Mouse (Mus musculus): ENCODE measurements around the gene Otud7b. TPM values are rescaled to one million over a fixed set of nuclear protein-coding genes. Genes with fewer than 3 reads are reported as not detected.

The Otud7b gene
- not detected in 2 replicates for polyA plus RNA-seq (2012; ENCODE audit: insufficient read depth, insufficient read length, low replicate concordance, missing spikeins)

DNA sequence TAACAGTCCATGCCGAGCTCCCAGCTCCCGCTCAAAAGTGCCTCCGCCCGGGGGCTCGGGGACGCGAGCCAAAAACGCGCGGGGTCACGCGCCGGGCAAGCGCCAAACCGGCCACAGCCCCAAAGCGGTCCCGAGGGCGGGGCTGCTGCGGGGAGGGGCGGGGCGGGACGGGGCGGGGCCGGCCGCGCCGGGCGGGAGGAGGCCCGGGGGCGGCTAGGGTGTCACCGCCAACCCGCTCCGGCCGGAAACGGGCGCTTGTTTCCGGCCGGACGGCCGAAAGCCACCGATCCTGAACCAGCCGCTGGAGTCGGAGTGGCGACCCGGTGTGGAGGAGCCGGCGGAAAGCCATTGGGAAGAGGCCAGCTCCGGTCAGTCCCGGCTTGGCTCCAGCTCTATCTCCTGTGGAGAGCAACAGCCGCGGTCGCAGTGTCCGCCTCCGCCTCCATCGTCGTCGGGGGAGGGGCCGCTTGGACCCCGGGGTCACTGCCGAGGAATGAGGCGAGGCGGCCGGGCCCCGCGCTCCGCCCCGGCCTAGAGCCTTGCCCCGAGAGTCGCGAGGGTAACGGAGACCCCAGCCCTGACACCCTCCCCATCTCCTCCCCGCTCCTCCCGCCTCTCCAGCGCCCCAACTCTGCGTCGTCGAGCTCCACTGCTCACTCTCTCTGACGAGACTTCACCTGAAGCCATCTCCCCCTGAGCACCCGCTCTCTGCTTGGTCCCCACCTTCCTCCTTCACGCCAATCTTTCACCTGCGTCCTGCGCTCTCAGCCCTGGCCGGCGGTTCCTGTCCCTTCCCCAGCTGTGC is at the start of gene Otud7b:
Gene Otud7b (plus strand): TSS at position 267 of the 805 bp plus-strand sequence.
- TF ChIP-seq POLR2A (IDR thresholded peaks at IDR 0.05; ENCODE audit: insufficient read depth, low read depth, low read length) (peak; percentile 50; the same call in 1 of the 2 replicates), CTCF (IDR thresholded peaks at IDR 0.05; ENCODE audit: insufficient read depth, low read depth, low read length) (no peak)
- peak within 1 kb of the TSS; percentile 86 for H3K27ac ChIP-seq (ENCODE audit: insufficient read depth, low read depth, low read length)
- WGBS, result under 1% methylated on average over 84 of the region's 84 CpGs
- H3K4me3 ChIP-seq (ENCODE audit: insufficient read depth, low read depth, low read length), result peak within 1 kb of the TSS; percentile 73
- H3K4me1 ChIP-seq (ENCODE audit: control insufficient read depth, insufficient read depth, low read length), result no peaks in the 10 kb centered on the region

DNA sequence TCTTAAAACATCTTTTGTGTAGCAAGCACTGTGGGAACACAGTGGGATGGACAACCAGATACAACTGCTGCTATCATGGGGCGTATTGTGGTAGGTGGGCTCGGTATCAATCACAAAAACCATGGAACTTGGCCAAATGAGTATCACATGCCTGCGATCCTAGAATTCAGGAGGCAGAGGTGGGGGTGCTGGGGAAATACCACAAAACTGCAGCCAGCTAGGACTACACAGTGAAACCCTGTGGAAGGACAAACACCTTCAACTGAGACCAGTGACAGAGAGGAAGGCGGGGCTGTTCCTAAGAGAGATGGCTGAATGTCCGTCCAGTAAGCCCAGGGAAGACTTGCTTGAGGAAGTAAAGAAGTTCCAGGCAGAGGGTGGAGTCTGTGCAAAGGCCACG is 49.0 kb upstream of the Otud7b start:
- 80% methylated on average over 6 of the region's 6 CpGs for WGBS
- Histone ChIP-seq H3K4me3 (ENCODE audit: insufficient read depth, low read depth, low read length) (no peak overlapping the region), H3K27ac (ENCODE audit: insufficient read depth, low read depth, low read length) (no peak overlapping the region), H3K4me1 (ENCODE audit: control insufficient read depth, insufficient read depth, low read length) (no peaks in the 10 kb centered on the region)
- TF ChIP-seq CTCF (IDR thresholded peaks at IDR 0.05; ENCODE audit: insufficient read depth, low read depth, low read length) (no peak), POLR2A (IDR thresholded peaks at IDR 0.05; ENCODE audit: insufficient read depth, low read depth, low read length) (no peak)

DNA sequence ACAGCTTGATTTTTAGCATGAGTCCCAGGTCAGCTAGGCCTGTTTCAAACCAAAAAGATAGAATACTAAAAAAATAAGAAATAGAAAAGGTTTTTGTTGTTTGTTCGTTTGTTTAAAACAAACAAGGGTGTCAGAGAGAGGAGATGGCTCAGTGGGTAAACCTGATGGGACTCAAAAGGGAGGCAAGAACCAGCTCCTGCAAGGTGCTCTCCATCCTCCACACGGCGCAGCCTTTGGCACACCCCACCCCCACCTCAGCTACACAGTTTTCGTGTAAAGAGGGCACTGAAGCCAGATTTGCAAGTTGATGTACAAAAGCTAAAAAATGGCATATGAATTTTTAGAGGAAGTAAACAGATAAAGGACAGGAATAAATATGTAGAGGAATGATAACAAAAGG is 48.3 kb upstream of the Otud7b start:
- Histone ChIP-seq H3K27ac (ENCODE audit: insufficient read depth, low read depth, low read length) (no peak overlapping the region), H3K4me3 (ENCODE audit: insufficient read depth, low read depth, low read length) (no peak overlapping the region), H3K4me1 (ENCODE audit: control insufficient read depth, insufficient read depth, low read length) (no peaks in the 10 kb centered on the region)
- WGBS, result 87% methylated on average over 4 of the region's 4 CpGs
- TF ChIP-seq CTCF (IDR thresholded peaks at IDR 0.05; ENCODE audit: insufficient read depth, low read depth, low read length) (no peak), POLR2A (IDR thresholded peaks at IDR 0.05; ENCODE audit: insufficient read depth, low read depth, low read length) (no peak)

DNA sequence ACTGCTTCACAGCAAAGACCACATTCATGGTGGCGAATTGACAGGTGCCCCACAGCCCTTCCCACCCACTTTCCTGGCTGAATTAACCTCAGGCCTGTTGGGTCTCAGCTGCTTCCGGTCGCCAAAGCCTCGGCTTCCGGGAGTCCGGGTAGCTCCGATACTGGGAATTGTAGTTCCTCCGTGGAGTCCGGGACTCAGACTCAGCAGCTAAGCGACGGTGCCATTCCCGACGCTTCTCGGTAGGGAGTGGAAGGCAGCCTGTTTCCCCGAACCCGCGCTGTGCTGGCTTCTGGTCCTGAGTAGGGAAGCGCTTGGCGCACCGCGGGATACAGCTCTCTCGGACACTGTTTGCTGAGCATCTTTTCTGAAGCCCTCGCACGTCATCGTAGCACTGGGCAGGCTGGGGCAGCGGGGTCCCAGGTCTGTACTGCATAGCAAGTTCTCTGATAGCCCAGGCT is 46.6 kb upstream of the Otud7b start:
- H3K27ac ChIP-seq (ENCODE audit: insufficient read depth, low read depth, low read length), result peak overlapping the region; percentile 74
- TF ChIP-seq CTCF (IDR thresholded peaks at IDR 0.05; ENCODE audit: insufficient read depth, low read depth, low read length) (0 out of 2 replicates have a peak, but pooled peaks have one; percentile 15), POLR2A (IDR thresholded peaks at IDR 0.05; ENCODE audit: insufficient read depth, low read depth, low read length) (peak; percentile 79)
- no peaks in the 10 kb centered on the region for H3K4me1 ChIP-seq (ENCODE audit: control insufficient read depth, insufficient read depth, low read length)
- WGBS, result under 1% methylated on average over 26 of the region's 26 CpGs
- peak overlapping the region; percentile 74 for H3K4me3 ChIP-seq (ENCODE audit: insufficient read depth, low read depth, low read length)

DNA sequence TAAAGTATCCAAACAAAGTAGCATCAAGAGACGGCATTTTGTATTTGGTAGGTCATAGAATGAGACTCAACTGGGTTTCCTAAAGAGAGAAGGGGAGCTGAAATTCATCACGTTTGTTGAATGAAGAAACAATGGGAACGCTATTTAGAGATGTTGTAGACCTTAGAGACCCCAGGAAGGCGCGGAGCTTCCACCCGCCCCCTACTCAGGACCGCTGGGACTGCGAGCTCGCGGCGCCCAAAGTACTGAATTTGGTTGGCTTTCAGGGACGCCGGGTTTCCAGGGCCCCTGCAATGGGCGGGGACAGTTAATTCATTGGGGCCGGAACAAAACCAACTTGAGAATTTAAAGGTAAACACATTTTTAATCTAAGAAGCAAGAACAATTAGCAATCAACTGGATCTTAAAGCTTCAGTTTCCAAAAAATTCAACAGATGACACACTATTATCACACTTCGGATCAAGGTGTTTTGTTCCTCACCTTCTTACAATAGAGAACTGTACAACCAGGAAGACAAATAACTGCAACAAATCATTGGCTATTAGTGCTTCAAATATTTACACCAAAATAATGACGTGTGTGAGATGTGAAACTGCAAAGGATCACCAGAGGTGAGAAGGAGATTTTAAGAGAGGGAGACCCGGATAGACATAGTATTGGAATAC is 46.0 kb upstream of the Otud7b start, which contains the start of gene Vps45:
Gene Vps45 (minus strand): TSS at position 236 of the 666 bp plus-strand sequence.
- under 1% methylated on average over 18 of the region's 18 CpGs for WGBS
- Histone ChIP-seq H3K4me1 (ENCODE audit: control insufficient read depth, insufficient read depth, low read length) (no peaks in the 10 kb centered on the region), H3K27ac (ENCODE audit: insufficient read depth, low read depth, low read length) (peak within 1 kb of the TSS; percentile 74), H3K4me3 (ENCODE audit: insufficient read depth, low read depth, low read length) (peak within 1 kb of the TSS; percentile 74)
- no peak for TF ChIP-seq CTCF (IDR thresholded peaks at IDR 0.05; ENCODE audit: insufficient read depth, low read depth, low read length)
- TF ChIP-seq POLR2A (IDR thresholded peaks at IDR 0.05; ENCODE audit: insufficient read depth, low read depth, low read length), result no peak

DNA sequence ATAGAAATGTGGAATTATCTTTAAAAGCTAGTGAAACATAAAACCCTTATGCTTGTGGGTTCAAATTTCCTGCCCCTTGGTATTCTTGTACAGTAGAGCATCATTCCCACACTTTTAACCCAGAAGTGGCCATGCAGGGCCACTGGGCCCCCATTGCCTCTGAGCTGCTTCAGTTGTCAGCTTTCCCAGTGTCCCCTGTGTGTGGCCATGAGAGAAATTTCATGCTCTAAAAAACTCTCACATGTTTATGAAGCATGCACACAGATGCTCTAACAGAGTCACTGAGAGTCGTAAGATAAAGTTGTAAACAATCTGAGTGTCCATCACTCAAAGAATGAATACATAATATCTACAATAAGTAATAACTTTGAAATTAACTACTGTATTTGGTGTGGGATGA is 44.2 kb upstream of the Otud7b start:
- Histone ChIP-seq H3K4me3 (ENCODE audit: insufficient read depth, low read depth, low read length) (no peak overlapping the region), H3K27ac (ENCODE audit: insufficient read depth, low read depth, low read length) (no peak overlapping the region), H3K4me1 (ENCODE audit: control insufficient read depth, insufficient read depth, low read length) (no peaks in the 10 kb centered on the region)
- TF ChIP-seq POLR2A (IDR thresholded peaks at IDR 0.05; ENCODE audit: insufficient read depth, low read depth, low read length) (no peak), CTCF (IDR thresholded peaks at IDR 0.05; ENCODE audit: insufficient read depth, low read depth, low read length) (no peak)
- WGBS, result 83% methylated on average over 1 of the region's 1 CpGs

DNA sequence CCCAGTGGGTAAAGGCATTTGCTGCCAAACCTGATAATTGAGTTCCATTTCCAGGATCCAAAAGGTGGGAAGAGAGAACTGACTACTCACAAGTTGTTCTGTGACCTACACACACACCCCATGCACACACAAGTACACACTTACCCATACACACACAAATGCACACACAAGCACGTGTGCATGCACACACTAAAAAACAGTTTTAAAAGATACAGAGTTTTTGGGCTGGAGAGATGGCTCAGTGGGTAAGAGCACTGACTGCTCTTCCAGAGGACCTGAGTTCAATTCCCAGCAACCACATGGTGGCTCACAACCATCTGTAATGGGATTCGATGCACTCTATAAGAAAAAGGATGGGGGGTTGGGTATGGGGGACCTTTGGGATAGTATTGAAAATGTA is 41.0 kb upstream of the Otud7b start:
- Histone ChIP-seq H3K27ac (ENCODE audit: insufficient read depth, low read depth, low read length) (no peak overlapping the region), H3K4me3 (ENCODE audit: insufficient read depth, low read depth, low read length) (no peak overlapping the region), H3K4me1 (ENCODE audit: control insufficient read depth, insufficient read depth, low read length) (no peaks in the 10 kb centered on the region)
- TF ChIP-seq CTCF (IDR thresholded peaks at IDR 0.05; ENCODE audit: insufficient read depth, low read depth, low read length) (no peak), POLR2A (IDR thresholded peaks at IDR 0.05; ENCODE audit: insufficient read depth, low read depth, low read length) (no peak)
- WGBS, result 84% methylated on average over 2 of the region's 2 CpGs

DNA sequence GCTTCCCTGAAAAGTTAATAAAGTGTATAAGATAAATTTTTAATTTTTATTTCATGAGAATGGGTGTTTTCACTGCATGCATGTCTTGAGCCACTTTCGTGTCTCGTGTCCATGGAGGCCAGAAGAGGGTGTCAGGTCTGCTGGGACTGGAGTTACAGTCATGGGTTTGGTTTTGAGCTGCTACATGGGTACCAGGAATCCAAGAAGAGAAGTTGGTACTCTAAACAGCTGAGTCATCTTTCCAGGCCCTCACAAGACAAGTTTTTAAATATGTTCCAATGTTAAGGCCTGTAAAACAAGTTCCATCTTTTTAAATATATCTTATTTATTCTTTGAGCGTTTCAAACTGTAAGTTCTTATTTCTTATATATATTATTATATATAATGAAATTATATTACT is 40.1 kb upstream of the Otud7b start:
- 96% methylated on average over 3 of the region's 3 CpGs for WGBS

DNA sequence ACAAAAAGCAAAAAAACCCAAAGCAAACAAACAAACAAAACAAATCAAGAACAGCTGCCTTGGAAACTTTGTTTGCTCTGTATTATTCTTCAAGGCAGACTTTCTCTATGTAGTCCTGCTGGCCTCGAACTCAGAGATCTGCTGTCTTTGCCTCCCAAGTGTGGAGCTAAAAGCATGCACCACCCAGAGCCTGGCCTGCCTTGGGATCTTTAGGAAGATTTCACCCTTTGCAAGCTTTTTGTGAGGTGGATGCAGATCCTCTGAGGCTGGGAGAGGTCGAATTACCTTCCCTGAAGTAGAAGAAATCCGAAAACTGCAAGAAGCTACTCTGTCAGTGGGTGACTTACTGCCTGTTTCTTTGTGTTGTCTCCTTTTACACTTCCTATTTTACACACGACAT is 39.2 kb upstream of the Otud7b start:
- H3K4me1 ChIP-seq (ENCODE audit: control insufficient read depth, insufficient read depth, low read length), result no peaks in the 10 kb centered on the region
- no peak for TF ChIP-seq CTCF (IDR thresholded peaks at IDR 0.05; ENCODE audit: insufficient read depth, low read depth, low read length)
- TF ChIP-seq POLR2A (IDR thresholded peaks at IDR 0.05; ENCODE audit: insufficient read depth, low read depth, low read length), result no peak
- H3K27ac ChIP-seq (ENCODE audit: insufficient read depth, low read depth, low read length), result no peak overlapping the region
- WGBS, result 44% methylated on average over 4 of the region's 4 CpGs
- H3K4me3 ChIP-seq (ENCODE audit: insufficient read depth, low read depth, low read length), result no peak overlapping the region

More for the DNA sequence above, 40.1 kb upstream of the Otud7b start:
- no peak for TF ChIP-seq CTCF (IDR thresholded peaks at IDR 0.05; ENCODE audit: insufficient read depth, low read depth, low read length)
- TF ChIP-seq POLR2A (IDR thresholded peaks at IDR 0.05; ENCODE audit: insufficient read depth, low read depth, low read length), result no peak
- Histone ChIP-seq H3K4me3 (ENCODE audit: insufficient read depth, low read depth, low read length) (no peak overlapping the region), H3K4me1 (ENCODE audit: control insufficient read depth, insufficient read depth, low read length) (no peaks in the 10 kb centered on the region), H3K27ac (ENCODE audit: insufficient read depth, low read depth, low read length) (no peak overlapping the region)

All from olfactory bulb, adult 2 months (tissue).